Mouse (Mus musculus) embryonic facial prominence, embryonic 14.5 days (tissue): ENCODE results near the gene Zfp775. TPM values are rescaled to one million over a fixed set of nuclear protein-coding genes. Genes with fewer than 3 reads are reported as not detected.

Experiments used
- ATAC-seq: fragments of 200-750 bp; cut with Nextera tagmentation; 2 replicates; pipeline ENCODE4 v1.8.0; 2017; ENCODE audit warnings: low read depth, moderate number of reproducible peaks, moderate TSS enrichment
- DNase-seq: peaks from one replicate; pipeline ENCODE4 v3.0.0-alpha.2; 2015; ENCODE audit warnings: low spot score
- H3K27ac ChIP-seq: fragments of 300-500 bp; sonication (generic); replicated peaks from 2 replicates; pipeline ENCODE4 v1.5.1; 2014; ENCODE audit warnings: low read depth, mild to moderate bottlenecking, low read length, moderate library complexity
- H3K27me3 ChIP-seq: fragments of 300-500 bp; sonication (generic); replicated peaks from 2 replicates; pipeline ENCODE4 v1.6.1; 2014; ENCODE audit warnings: low read length; ENCODE audit not compliant: control insufficient read depth, insufficient read depth
- H3K36me3 ChIP-seq: fragments of 300-500 bp; sonication (generic); 2 replicates; pipeline ENCODE4 v1.6.1; 2014; ENCODE audit warnings: low read length, mixed read lengths; ENCODE audit not compliant: control insufficient read depth, insufficient read depth
- H3K4me1 ChIP-seq: fragments of 300-500 bp; sonication (generic); 2 replicates; pipeline ENCODE4 v1.6.1; 2014; ENCODE audit warnings: antibody characterized with exemption, low read length; ENCODE audit not compliant: control insufficient read depth, insufficient read depth
- H3K4me2 ChIP-seq: fragments of 300-500 bp; sonication (generic); 2 replicates; pipeline ENCODE4 v1.6.1; 2014; ENCODE audit warnings: low read depth, mild to moderate bottlenecking, low read length, moderate library complexity, mixed read lengths
- H3K4me3 ChIP-seq: fragments of 300-500 bp; sonication (generic); 2 replicates; pipeline ENCODE4 v1.5.1; 2014; ENCODE audit warnings: low read depth, mild to moderate bottlenecking, low read length
- H3K9ac ChIP-seq: fragments of 300-500 bp; sonication (generic); 2 replicates; pipeline ENCODE4 v1.6.1; 2014; ENCODE audit warnings: low read depth, mild to moderate bottlenecking, low read length, moderate library complexity, mixed read lengths
- H3K9me3 ChIP-seq: fragments of 300-500 bp; sonication (generic); 2 replicates; pipeline ENCODE4 v1.6.1; 2016; ENCODE audit warnings: low read length; ENCODE audit not compliant: control insufficient read depth
- WGBS: fragments of 180-500 bp; shearing (Covaris S2); extraction: QIAGEN DNeasy Blood & Tissue Kit; methylation state at CpG from one replicate; pipeline ENCODE4 v1.1.7; 2014; 5-methylcytosine and 5-hydroxymethylcytosine counted together
- polyA plus RNA-seq: library from polyadenylated mRNA; unstranded; fragments of >200 nt; fragmentation: Nextera tagmentation; extraction: Ambion mirVana; gene quantifications from 2 replicates; pipeline ENCODE4 v1.2.1, GENCODE M21; 2014

Zfp775 gene
- polyA plus RNA-seq, 1 experiment from 2014 or later: 5.9 TPM

- WGBS: 67% methylated on average over 6 of the region's 6 CpGs
- Histone ChIP-seq H3K27me3 (no peaks in the 10 kb centered on the region), H3K36me3 (no peaks in the 10 kb centered on the region), H3K4me3 (no peak overlapping the region), H3K9me3 (no peaks in the 10 kb centered on the region), H3K4me2 (no peak overlapping the region), H3K4me1 (no peaks in the 10 kb centered on the region), H3K27ac (no peak overlapping the region), H3K9ac (no peak overlapping the region)
- no peak for DNase-seq
- ATAC-seq: no peak
Observed at GRCm38 (mm10) chr6:48641391-48641790, 39.5 kb downstream of the Zfp775 start.

- 18% methylated on average over 4 of the region's 4 CpGs for WGBS
- ATAC-seq: no peak
- Histone ChIP-seq H3K9me3 (no peaks in the 10 kb centered on the region), H3K4me3 (no peak overlapping the region), H3K4me1 (no peaks in the 10 kb centered on the region), H3K36me3 (no peaks in the 10 kb centered on the region), H3K27me3 (no peaks in the 10 kb centered on the region), H3K9ac (no peak overlapping the region), H3K27ac (no peak overlapping the region), H3K4me2 (no peak overlapping the region)
- peak; percentile 83 for DNase-seq
Observed at GRCm38 (mm10) chr6:48642764-48643292, 41.0 kb downstream of the Zfp775 start.

DNA sequence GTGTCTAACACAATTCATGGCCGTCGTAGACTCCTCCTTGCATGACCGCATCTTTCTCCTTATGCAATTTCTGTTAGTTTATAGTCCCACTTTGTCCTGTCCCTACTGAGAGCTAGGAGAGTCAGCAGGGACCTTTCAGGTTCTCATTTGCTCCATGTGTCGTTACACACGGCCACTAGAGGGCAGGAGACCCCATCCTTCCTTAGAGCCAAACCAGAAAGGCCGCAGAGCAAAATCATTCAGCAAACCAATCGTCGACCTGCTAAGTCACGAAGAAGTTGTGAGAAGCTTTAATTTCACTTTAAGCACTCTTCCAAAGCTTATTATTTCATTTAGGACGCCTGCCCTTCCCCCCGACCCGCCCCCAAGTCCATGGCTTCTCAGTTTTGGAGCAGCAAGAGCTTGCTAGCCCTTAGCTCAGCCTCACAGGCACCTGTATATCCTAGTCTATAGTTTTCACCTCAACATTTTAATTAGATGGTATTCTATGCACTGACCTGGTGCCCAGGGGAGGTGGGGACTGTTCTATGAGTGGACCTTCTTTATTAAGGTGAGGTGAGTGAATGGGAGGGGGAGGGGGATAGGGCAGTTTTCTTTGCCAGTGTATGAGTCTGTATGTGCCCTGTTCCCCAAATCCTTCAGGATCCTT lies 43.9 kb downstream of the Zfp775 start:
- H3K27me3 ChIP-seq: no peaks in the 10 kb centered on the region
- H3K9ac ChIP-seq: no peak overlapping the region
- H3K4me3 ChIP-seq: no peak overlapping the region
- ATAC-seq (0 out of 2 replicates have a peak, but pooled peaks have one; percentile 18), DNase-seq (peak; percentile 73)
- H3K4me1 ChIP-seq: no peaks in the 10 kb centered on the region
- no peak overlapping the region for H3K4me2 ChIP-seq
- H3K27ac ChIP-seq: no peak overlapping the region
- no peaks in the 10 kb centered on the region for H3K9me3 ChIP-seq
- H3K36me3 ChIP-seq: no peaks in the 10 kb centered on the region
- 14% methylated on average over 12 of the region's 12 CpGs for WGBS

GRCm38 (mm10) chr6:48646309-48646690 lies 44.4 kb downstream of the Zfp775 start:
- no peaks in the 10 kb centered on the region for H3K27me3 ChIP-seq
- H3K9me3 ChIP-seq: no peaks in the 10 kb centered on the region
- no peaks in the 10 kb centered on the region for H3K36me3 ChIP-seq
- no peaks in the 10 kb centered on the region for H3K4me1 ChIP-seq
- H3K4me2 ChIP-seq: no peak overlapping the region
- H3K4me3 ChIP-seq: no peak overlapping the region
- ATAC-seq (no peak), DNase-seq (no peak)
- H3K9ac ChIP-seq: no peak overlapping the region
- 78% methylated on average over 4 of the region's 4 CpGs for WGBS
- no peak overlapping the region for H3K27ac ChIP-seq

GRCm38 (mm10) chr6:48646995-48647394 lies 45.1 kb downstream of the Zfp775 start, which contains the start of gene Gimap8:
TSS of gene Gimap8 (plus strand) at chr6:48647234.
- 49% methylated on average over 3 of the region's 3 CpGs for WGBS
- no peaks in the 10 kb centered on the region for H3K36me3 ChIP-seq
- ATAC-seq: no peak
- H3K9me3 ChIP-seq: no peaks in the 10 kb centered on the region
- no peaks in the 10 kb centered on the region for H3K27me3 ChIP-seq
- peak; percentile 55 for DNase-seq
- H3K4me2 ChIP-seq: no peak within 1 kb of the TSS
- H3K27ac ChIP-seq: no peak within 1 kb of the TSS
- H3K4me3 ChIP-seq: no peak within 1 kb of the TSS
- H3K9ac ChIP-seq: no peak within 1 kb of the TSS
- no peaks in the 10 kb centered on the region for H3K4me1 ChIP-seq

DNA sequence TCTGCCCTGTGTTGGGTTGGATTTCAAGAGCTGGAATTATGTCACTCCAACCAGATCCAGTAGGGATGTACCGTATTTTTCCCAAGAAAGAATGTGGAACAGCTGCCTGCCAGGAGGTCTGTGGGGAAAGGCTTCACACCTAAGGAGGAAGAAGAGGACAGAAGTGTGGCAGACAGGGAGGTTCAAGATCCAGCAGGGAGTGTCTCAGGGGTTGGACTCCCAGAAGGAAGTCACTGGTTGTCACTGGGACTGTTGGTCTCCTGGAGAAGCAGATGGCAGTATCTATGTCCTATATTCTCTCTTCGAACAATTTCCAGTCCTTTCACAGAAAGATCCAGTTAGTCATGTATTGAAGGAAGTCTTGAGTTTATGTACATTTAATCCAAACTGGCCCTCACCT lies 45.7 kb downstream of the Zfp775 start:
- no peaks in the 10 kb centered on the region for H3K27me3 ChIP-seq
- ATAC-seq (no peak), DNase-seq (no peak)
- no peak overlapping the region for H3K4me2 ChIP-seq
- H3K9ac ChIP-seq: no peak overlapping the region
- H3K36me3 ChIP-seq: no peaks in the 10 kb centered on the region
- no peak overlapping the region for H3K27ac ChIP-seq
- 76% methylated on average over 2 of the region's 2 CpGs for WGBS
- no peaks in the 10 kb centered on the region for H3K9me3 ChIP-seq
- no peaks in the 10 kb centered on the region for H3K4me1 ChIP-seq
- no peak overlapping the region for H3K4me3 ChIP-seq

GRCm38 (mm10) chr6:48648779-48649178 lies 46.9 kb downstream of the Zfp775 start:
- no peak for ATAC-seq
- Histone ChIP-seq H3K9me3 (no peaks in the 10 kb centered on the region), H3K27ac (no peak overlapping the region), H3K4me2 (no peak overlapping the region), H3K27me3 (no peaks in the 10 kb centered on the region), H3K4me1 (no peaks in the 10 kb centered on the region), H3K4me3 (no peak overlapping the region), H3K9ac (no peak overlapping the region), H3K36me3 (no peaks in the 10 kb centered on the region)
- WGBS: 82% methylated on average over 4 of the region's 4 CpGs
- no peak for DNase-seq

- DNase-seq (no peak), ATAC-seq (no peak)
- Histone ChIP-seq H3K4me2 (no peak overlapping the region), H3K27me3 (no peaks in the 10 kb centered on the region), H3K4me3 (no peak overlapping the region), H3K36me3 (no peaks in the 10 kb centered on the region), H3K4me1 (no peaks in the 10 kb centered on the region), H3K27ac (no peak overlapping the region), H3K9ac (no peak overlapping the region), H3K9me3 (no peaks in the 10 kb centered on the region)
- WGBS: 84% methylated on average over 9 of the region's 9 CpGs
Observed at GRCm38 (mm10) chr6:48650041-48650440, 48.2 kb downstream of the Zfp775 start.

GRCm38 (mm10) chr6:48658721-48659120 lies 56.9 kb downstream of the Zfp775 start:
- H3K27ac ChIP-seq: no peak overlapping the region
- no peaks in the 10 kb centered on the region for H3K9me3 ChIP-seq
- WGBS: 73% methylated on average over 5 of the region's 5 CpGs
- DNase-seq: no peak
- no peaks in the 10 kb centered on the region for H3K4me1 ChIP-seq
- ATAC-seq: no peak
- no peak overlapping the region for H3K4me3 ChIP-seq
- no peaks in the 10 kb centered on the region for H3K27me3 ChIP-seq
- no peaks in the 10 kb centered on the region for H3K36me3 ChIP-seq
- H3K4me2 ChIP-seq: no peak overlapping the region
- no peak overlapping the region for H3K9ac ChIP-seq
